Mouse (Mus musculus): ENCODE data around the gene AL731706.2. TPM values are rescaled to one million over a fixed set of nuclear protein-coding genes. Genes with fewer than 3 reads are reported as not detected.

Gene AL731706.2
- total RNA-seq, 2 experiments from 2014 or later = 9.6 to 25.8 TPM

DNA sequence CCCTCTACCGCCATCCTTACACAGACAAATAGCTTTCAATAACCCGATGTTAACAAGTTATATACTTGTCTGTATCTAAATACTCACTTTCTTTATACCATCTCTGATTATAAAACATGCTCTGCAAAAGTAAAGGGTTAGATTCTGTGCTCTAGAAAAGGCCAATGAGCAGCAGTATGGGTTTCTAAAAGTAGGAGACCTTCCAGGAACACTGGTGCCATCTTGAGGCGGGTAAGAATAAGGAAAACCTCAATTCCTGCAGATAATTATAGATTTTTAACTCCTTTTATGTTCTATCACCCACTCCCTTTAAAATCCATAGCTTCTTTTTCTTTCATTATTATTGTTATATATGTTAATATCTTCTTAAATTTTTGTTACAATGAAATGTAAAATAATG is 49.6 kb downstream of the AL731706.2 start:
- intact Hi-C loops (cut with DNase I) = no loop called here
- no peak for DNase-seq (ENCODE audit: extremely low spot score in 1 of 2, low spot score in 2 of 2)

Other genes starting within 250 kb of the AL731706.2 start
- gene Snap25, start 172.2 kb downstream of the AL731706.2 start, total RNA-seq (2021) = 1,000 to 10,000 TPM; 1,204 to 1,224 TPM
- gene Slx4ip, start 5.5 kb upstream of the AL731706.2 start, total RNA-seq (2021) = 10 to 100 TPM in 1 of 2 experiments, 1 to 10 TPM in 1; 9.6 to 10.4 TPM
- 10 to 100 TPM; 11.2 to 18.2 TPM for gene AL731706.1, start 5.7 kb upstream of the AL731706.2 start, total RNA-seq (2021)
- gene Mkks, start 5.7 kb upstream of the AL731706.2 start, total RNA-seq (2021) = 10 to 100 TPM; 25.1 to 28.8 TPM
- gene Jag1, start 231.0 kb upstream of the AL731706.2 start, total RNA-seq (2021) = 1 to 10 TPM; 5.9 to 7.6 TPM